Mouse (Mus musculus) midbrain, embryonic 15.5 days (tissue): ENCODE data around the gene Pla2g4c. TPM values are rescaled to one million over a fixed set of nuclear protein-coding genes. Genes with fewer than 3 reads are reported as not detected.
"Not testable (repeated sequence)": the region's sequence is repeated elsewhere in the genome, so short reads cannot be mapped to it uniquely, and the experiment has no call there.

Experiments
- ATAC-seq: fragments of 200-750 bp; cut with Nextera tagmentation; replicated peaks from 2 replicates; pipeline ENCODE4 v1.8.0; 2017; ENCODE audit warnings: moderate TSS enrichment
- H3K27ac ChIP-seq: fragments of 300-500 bp; sonication (generic); 2 replicates; pipeline ENCODE4 v1.5.1; 2015; ENCODE audit warnings: mild to moderate bottlenecking, inconsistent platforms
- H3K27me3 ChIP-seq: fragments of 300-500 bp; sonication (generic); replicated peaks from 2 replicates; pipeline ENCODE4 v1.6.1; 2015; ENCODE audit warnings: inconsistent platforms
- H3K36me3 ChIP-seq: fragments of 300-500 bp; sonication (generic); replicated peaks from 2 replicates; pipeline ENCODE4 v1.6.1; 2015; ENCODE audit warnings: inconsistent platforms
- H3K4me1 ChIP-seq: fragments of 300-500 bp; sonication (generic); 2 replicates; pipeline ENCODE4 v1.6.1; 2015; ENCODE audit warnings: inconsistent platforms
- H3K4me2 ChIP-seq: fragments of 300-500 bp; sonication (generic); 2 replicates; pipeline ENCODE4 v1.6.1; 2015; ENCODE audit warnings: inconsistent platforms, mild to moderate bottlenecking, moderate library complexity
- H3K4me3 ChIP-seq: fragments of 300-500 bp; sonication (generic); 2 replicates; pipeline ENCODE4 v1.5.1; 2015; ENCODE audit warnings: mild to moderate bottlenecking, inconsistent platforms
- H3K9ac ChIP-seq: fragments of 300-500 bp; sonication (generic); 2 replicates; pipeline ENCODE4 v1.6.1; 2015; ENCODE audit warnings: mild to moderate bottlenecking, inconsistent platforms
- H3K9me3 ChIP-seq: fragments of 300-500 bp; sonication (generic); 2 replicates; pipeline ENCODE4 v1.6.1; 2016; ENCODE audit warnings: inconsistent platforms
- WGBS: fragments of 180-500 bp; shearing (Covaris S2); methylation state at CpG from one replicate; pipeline ENCODE4 v1.1.7; 2015; ENCODE audit warnings: mixed read lengths; 5-methylcytosine and 5-hydroxymethylcytosine counted together
- polyA plus RNA-seq: library from polyadenylated mRNA; unstranded; fragments of >200 nt; fragmentation: Nextera tagmentation; extraction: Ambion mirVana; gene quantifications from 2 replicates; pipeline ENCODE4 v1.2.1, GENCODE M21; 2015

Gene Pla2g4c
- polyA plus RNA-seq: 1.0 and 1.3 TPM in 2 replicates

DNA sequence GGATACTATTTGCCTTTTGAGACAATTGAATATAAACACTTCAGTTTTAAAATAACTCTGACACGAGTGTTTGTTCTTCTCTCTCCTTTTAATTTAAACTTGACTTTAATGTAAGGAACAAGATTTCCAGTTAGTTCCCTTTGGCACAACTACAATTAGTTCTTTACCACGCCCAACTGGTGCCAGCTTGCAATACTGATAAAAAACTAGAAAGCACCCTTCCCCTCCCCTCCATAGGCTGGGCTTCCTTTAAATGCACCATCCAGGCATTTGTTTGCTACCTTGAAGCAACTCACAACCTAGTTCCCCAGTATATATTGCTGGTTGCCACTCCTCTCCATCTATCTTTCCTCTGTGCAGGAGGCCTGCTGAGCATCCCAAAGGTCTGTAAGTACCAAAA is at the start of gene Pla2g4c:
Pla2g4c (plus strand) TSS at position 340 of the 400 bp plus-strand sequence.
- ATAC-seq: no peak
- no peak within 1 kb of the TSS for H3K27ac ChIP-seq
- no peak within 1 kb of the TSS for H3K4me3 ChIP-seq
- no peaks in the 10 kb centered on the region for H3K4me1 ChIP-seq
- no peaks in the 10 kb centered on the region for H3K9me3 ChIP-seq
- no peaks in the 10 kb centered on the region for H3K27me3 ChIP-seq
- 88% methylated on average over 2 of the region's 2 CpGs for WGBS
- no peaks in the 10 kb centered on the region for H3K36me3 ChIP-seq
- H3K4me2 ChIP-seq: no peak within 1 kb of the TSS
- H3K9ac ChIP-seq: no peak within 1 kb of the TSS

DNA sequence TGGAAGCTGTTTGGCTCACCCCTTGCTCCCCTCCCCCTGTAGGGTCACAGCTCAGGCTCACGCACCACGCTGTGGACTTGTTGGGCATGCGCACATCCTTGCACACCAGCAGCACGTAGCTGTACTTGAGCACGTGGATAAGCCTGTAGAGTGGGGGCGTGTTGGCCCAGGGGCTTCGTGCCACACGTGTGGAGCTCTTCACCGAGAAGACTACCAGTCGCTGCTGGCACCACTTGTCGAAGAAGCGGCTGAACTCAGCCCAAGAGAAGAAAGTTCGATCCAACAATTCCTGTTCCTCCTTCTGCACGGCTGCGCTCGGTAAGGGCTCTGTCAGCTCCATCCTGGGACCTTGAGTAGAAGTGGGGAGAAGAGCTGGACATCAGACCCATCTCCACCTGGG is 47.4 kb upstream of the Pla2g4c start, which contains the start of gene Lig1:
Lig1 (plus strand) TSS at position 203 of the 400 bp plus-strand sequence.
- peak within 1 kb of the TSS; percentile 78 for H3K4me2 ChIP-seq
- H3K27me3 ChIP-seq: no peaks in the 10 kb centered on the region

DNA sequence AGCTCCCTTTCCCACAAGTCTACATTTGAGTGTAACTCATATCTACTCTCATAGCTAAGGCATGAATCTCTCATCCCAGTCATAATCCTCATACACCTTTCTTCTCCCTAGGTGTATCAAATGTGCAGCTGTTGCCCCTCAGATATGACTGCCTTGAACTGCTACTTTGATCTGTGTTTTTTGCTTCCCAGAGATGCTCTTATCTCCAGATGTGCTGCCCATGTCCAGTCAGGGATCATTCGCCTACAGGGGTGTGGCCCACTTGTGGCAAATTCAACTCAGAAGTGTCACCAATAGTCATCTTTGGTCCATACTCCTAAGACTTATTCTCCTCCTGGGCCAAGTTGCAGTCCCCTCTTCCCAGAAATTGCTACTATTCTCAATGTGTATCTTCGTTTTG is 46.6 kb upstream of the Pla2g4c start:
- H3K4me2 ChIP-seq: peak overlapping the region; percentile 78
- H3K27ac ChIP-seq: peak overlapping the region; percentile 96
- WGBS: 37% methylated on average over 2 of the region's 2 CpGs
- peaks cover 6% of the 10 kb centered on the region for H3K4me1 ChIP-seq
- no peaks in the 10 kb centered on the region for H3K9me3 ChIP-seq
- peak overlapping the region; percentile 86 for H3K9ac ChIP-seq
- peaks cover 25% of the 10 kb centered on the region; the same call in 1 of the 2 replicates for H3K36me3 ChIP-seq
- H3K4me3 ChIP-seq: peak overlapping the region; percentile 87
- H3K27me3 ChIP-seq: no peaks in the 10 kb centered on the region
- peak; percentile 8 for ATAC-seq

More for the DNA sequence above, 47.4 kb upstream of the Pla2g4c start, which contains the start of gene Lig1:
- ATAC-seq: no peak
- H3K9me3 ChIP-seq: no peaks in the 10 kb centered on the region
- peak within 1 kb of the TSS; percentile 96 for H3K27ac ChIP-seq
- 99% methylated on average over 16 of the region's 16 CpGs for WGBS
- H3K4me3 ChIP-seq: peak within 1 kb of the TSS; percentile 87
- peaks cover 25% of the 10 kb centered on the region; the same call in 1 of the 2 replicates for H3K36me3 ChIP-seq
- H3K9ac ChIP-seq: peak within 1 kb of the TSS; percentile 86
- H3K4me1 ChIP-seq: peaks cover 6% of the 10 kb centered on the region

DNA sequence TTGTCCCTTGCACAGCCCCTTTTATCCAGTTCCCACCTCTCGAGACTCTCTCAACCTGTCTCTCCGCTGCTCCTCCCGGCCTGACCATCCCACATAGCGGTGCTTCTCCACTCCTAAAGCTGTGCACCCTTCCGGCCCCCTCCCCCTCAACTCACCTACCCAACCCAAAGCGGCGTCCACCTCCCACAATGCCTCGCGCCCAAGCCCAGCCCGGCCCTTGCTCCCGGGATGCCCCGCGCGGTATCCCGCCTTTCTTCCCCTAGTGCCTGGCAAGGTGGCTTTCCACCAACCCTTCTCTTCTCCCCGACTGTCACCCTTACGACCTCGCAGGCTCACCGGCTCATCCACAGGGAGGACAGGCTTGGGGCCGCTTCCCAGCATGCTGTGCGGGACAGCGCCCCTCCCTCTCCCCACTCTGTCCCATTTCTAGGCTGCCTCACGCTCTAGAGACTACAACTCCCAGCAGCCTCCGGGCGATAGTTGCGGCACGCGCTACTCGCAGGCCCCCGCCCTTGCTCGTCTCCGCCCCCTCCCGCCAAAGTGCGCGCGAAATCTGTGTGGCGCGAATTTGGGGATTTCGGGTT is 46.1 kb upstream of the Pla2g4c start, which contains the start of gene Zswim9:
Zswim9 (minus strand) TSS at position 414 of the 584 bp plus-strand sequence.
- H3K27me3 ChIP-seq: no peaks in the 10 kb centered on the region
- peak within 1 kb of the TSS; percentile 96 for H3K27ac ChIP-seq
- under 1% methylated on average over 39 of the region's 39 CpGs for WGBS
- peaks cover 27% of the 10 kb centered on the region; the same call in 1 of the 2 replicates for H3K36me3 ChIP-seq
- ATAC-seq: peak; percentile 98
- H3K4me1 ChIP-seq: peaks cover 6% of the 10 kb centered on the region
- H3K9me3 ChIP-seq: no peaks in the 10 kb centered on the region
- H3K4me3 ChIP-seq: peak within 1 kb of the TSS; percentile 87
- H3K9ac ChIP-seq: peak within 1 kb of the TSS; percentile 86
- peak within 1 kb of the TSS; percentile 78 for H3K4me2 ChIP-seq

DNA sequence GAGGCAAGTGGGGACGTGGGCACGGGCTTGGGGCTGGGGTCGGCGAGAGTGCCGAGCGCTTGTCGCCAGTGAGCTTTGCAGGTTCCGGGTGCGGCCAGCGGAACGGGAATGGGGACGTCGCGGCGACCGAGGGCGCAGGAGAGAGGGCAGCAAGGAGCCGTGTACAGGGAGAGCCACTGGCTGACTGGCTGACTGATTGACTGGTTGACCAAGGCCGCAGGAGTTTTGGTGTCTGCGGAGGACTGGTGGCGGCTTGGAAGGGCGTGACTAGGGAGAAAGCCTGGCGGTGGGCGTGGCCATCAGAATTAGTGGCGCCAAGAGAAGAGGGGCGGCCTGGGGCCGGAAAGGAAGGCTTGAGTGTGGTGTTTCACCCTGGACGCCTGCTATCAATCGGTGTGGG is 45.5 kb upstream of the Pla2g4c start:
- peak overlapping the region; percentile 96; the same call in 1 of the 2 replicates for H3K27ac ChIP-seq
- H3K4me1 ChIP-seq, H3K27me3 ChIP-seq, ATAC-seq, H3K9me3 ChIP-seq: not testable (repeated sequence)
- H3K36me3 ChIP-seq: peaks cover 27% of the 10 kb centered on the region; the same call in 1 of the 2 replicates
- 0% methylated on average over 14 of the region's 29 CpGs for WGBS
- peak overlapping the region; percentile 87 for H3K4me3 ChIP-seq
- peak overlapping the region; percentile 86 for H3K9ac ChIP-seq
- H3K4me2 ChIP-seq: peak overlapping the region; percentile 78

DNA sequence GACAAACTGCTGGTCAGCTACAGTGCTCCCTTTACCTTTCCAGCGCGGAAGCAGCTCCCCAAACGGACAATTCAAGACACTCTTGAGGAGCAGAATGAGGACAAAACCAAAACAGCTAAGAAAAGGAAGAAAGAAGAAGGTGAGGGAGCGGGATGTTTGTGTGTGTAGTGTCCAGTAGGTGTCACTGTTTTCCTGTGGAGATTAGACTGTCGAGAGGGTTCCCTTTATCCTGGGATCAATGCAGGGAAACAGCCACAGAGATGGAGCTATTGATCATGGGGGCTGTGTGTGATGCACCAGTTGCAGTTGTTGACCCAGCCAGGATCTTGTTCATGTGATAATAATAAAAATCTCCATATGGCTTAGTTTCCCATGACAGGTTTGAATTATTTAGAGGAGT is 35.8 kb upstream of the Pla2g4c start:
- Histone ChIP-seq H3K36me3 (peaks cover 19% of the 10 kb centered on the region), H3K27ac (no peak overlapping the region), H3K4me1 (no peaks in the 10 kb centered on the region), H3K9me3 (no peaks in the 10 kb centered on the region), H3K27me3 (no peaks in the 10 kb centered on the region), H3K9ac (no peak overlapping the region), H3K4me3 (no peak overlapping the region), H3K4me2 (no peak overlapping the region)
- 56% methylated on average over 5 of the region's 5 CpGs for WGBS
- ATAC-seq: peak; percentile 78; the same call in 1 of the 2 replicates

DNA sequence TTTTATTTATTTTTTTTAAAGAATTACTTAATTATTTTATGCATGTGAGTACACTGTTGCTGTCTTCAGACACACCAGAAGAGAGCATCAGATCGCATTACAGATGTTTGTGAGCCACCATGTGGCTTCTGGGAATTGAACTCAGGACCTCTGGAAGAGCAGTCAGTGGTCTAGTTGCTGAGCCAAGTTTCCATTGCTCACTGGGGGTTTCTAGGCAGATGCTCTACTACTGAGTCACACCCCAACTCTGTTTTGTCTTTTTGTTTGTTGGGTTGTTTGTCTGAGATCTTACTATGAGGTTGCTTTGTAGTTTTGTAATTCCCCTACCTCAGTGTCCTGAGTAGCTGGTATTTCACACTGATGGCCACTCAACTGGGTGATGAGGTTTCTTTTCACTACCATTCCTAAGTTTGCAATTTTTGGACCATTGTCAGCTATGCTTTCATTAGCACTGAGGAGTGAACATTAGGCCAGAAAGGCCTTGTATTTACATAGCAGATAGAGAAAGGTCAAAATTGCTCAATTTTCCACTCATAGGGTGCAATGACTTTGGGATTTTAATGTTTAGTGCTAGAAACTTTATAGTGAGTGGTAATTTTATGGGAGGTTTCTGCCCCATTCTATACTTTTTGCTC is 34.3 kb upstream of the Pla2g4c start:
- Histone ChIP-seq H3K4me2 (no peak overlapping the region), H3K27me3 (no peaks in the 10 kb centered on the region), H3K36me3 (peaks cover 17% of the 10 kb centered on the region), H3K9me3 (no peaks in the 10 kb centered on the region), H3K9ac (no peak overlapping the region), H3K4me1 (no peaks in the 10 kb centered on the region), H3K4me3 (no peak overlapping the region), H3K27ac (no peak overlapping the region)
- no peak for ATAC-seq
- WGBS: 94% methylated on average over 1 of the region's 1 CpGs

DNA sequence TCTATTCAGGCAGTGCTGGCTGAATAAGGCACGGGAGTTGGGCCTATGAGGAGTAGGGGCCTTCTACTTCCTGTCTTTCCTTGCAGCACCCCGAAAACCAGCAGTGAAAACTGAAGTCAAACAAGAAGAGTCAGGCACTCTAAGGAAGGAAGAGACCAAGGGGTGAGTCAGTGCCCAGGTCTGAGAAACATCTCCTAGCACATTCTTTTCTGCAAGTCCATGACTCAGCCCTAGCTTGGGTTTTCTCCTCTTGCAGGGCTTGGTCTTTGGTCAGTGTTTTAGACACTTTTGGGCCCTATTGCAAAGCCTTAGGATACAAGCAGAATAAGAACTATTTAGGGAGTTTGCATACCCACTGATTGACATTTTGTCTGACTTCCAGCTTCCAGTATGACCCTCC is 33.1 kb upstream of the Pla2g4c start:
- Histone ChIP-seq H3K27ac (no peak overlapping the region), H3K36me3 (peaks cover 14% of the 10 kb centered on the region), H3K4me3 (no peak overlapping the region), H3K27me3 (no peaks in the 10 kb centered on the region), H3K4me1 (no peaks in the 10 kb centered on the region), H3K4me2 (no peak overlapping the region), H3K9me3 (no peaks in the 10 kb centered on the region), H3K9ac (no peak overlapping the region)
- no peak for ATAC-seq
- 97% methylated on average over 2 of the region's 2 CpGs for WGBS

DNA sequence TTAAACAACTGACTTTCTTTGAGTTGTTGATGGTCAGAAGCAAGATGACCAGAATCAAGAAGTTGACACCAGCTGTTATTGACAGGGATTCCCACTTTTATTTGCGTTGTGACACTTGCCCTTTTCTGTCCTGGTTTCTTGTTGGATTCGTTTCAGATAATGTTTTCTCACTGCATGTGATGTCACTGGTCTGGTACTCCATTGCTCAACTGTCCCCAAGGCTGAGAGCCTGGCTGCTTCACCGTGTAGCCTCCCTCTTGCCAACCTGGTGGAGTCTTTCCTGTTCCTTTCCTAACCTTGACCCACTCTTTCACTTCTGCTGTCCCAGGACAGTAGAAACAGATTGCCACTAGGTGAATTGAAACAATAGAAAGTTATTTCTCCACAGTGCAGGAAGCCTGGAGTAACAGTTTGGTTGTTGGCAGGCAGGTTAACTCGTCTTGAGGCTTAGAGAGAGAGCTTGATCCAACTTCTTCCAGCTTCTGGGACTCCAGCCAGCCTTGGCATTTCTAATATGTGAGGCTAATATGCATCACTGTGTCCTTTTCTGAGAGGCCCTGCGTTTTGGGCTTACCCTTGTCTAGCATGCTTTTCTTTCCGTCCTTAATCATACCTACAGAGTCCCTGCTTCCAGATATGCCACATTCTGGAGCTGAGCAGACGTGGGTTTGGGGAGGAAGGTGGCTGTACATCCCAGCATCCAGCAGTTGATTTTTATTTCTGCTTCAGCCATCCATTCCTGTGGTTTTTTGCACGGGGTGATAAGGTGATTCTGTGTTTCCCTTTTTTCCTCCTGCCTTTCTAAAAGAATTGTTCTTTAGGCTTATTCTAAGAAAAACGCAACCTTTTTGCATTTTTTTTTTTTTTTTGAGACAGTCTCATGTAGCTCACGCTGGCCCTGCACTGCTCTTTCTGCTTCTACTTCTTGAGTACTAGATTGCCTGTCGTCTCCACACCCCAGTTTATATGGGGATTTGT is 30.3 kb upstream of the Pla2g4c start:
- no peaks in the 10 kb centered on the region for H3K4me1 ChIP-seq
- no peak overlapping the region for H3K27ac ChIP-seq
- H3K9ac ChIP-seq: no peak overlapping the region
- no peaks in the 10 kb centered on the region for H3K27me3 ChIP-seq
- H3K4me3 ChIP-seq: no peak overlapping the region
- 89% methylated on average over 11 of the region's 11 CpGs for WGBS
- no peak overlapping the region for H3K4me2 ChIP-seq
- H3K9me3 ChIP-seq: no peaks in the 10 kb centered on the region
- peaks cover 16% of the 10 kb centered on the region for H3K36me3 ChIP-seq
- no peak for ATAC-seq

DNA sequence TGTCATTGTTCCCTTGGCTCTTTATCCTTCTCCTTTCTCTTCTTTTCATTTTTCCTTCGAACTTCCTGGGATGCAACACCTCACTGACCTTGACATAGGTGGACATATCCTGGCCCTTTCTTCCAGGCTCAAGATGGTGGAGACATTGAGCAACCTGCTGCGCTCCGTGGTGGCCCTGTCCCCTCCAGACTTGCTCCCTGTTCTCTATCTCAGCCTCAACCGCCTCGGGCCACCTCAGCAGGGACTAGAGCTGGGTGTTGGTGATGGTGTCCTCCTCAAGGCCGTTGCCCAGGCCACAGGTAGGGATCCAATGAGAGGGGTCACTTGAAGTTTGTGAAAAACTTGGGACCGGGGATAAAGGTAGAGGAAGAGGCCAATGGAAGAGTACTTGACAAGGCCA is 29.2 kb upstream of the Pla2g4c start:
- WGBS: 95% methylated on average over 7 of the region's 7 CpGs
- H3K27ac ChIP-seq: no peak overlapping the region
- no peak overlapping the region for H3K9ac ChIP-seq
- H3K4me3 ChIP-seq: no peak overlapping the region
- H3K9me3 ChIP-seq: no peaks in the 10 kb centered on the region
- no peak overlapping the region for H3K4me2 ChIP-seq
- no peak for ATAC-seq
- H3K36me3 ChIP-seq: peaks cover 22% of the 10 kb centered on the region
- no peaks in the 10 kb centered on the region for H3K27me3 ChIP-seq
- H3K4me1 ChIP-seq: no peaks in the 10 kb centered on the region

DNA sequence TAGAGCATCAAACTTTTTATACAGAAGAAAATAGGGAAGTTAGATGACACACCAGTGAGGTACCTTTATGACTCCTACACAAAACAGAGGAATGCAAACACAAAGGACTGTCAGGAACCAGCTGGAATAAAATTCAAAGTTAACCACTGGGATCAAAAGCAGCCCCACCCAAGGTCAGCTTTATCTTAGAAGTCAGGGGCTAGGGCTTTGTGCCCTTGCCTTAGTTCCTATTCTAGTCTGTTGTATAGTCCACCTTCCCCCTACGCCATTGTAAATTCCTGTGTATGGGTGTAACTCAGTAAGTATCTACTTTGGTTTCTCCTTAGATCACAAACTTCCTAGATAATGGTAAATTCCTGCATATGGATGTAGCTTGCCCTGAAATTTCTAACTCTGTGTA is 26.8 kb upstream of the Pla2g4c start:
- no peak overlapping the region for H3K27ac ChIP-seq
- H3K4me1 ChIP-seq: no peaks in the 10 kb centered on the region
- H3K36me3 ChIP-seq: peaks cover 33% of the 10 kb centered on the region
- no peaks in the 10 kb centered on the region for H3K9me3 ChIP-seq
- WGBS: 87% methylated on average over 1 of the region's 1 CpGs
- ATAC-seq: no peak
- no peaks in the 10 kb centered on the region for H3K27me3 ChIP-seq
- no peak overlapping the region for H3K4me3 ChIP-seq
- no peak overlapping the region for H3K4me2 ChIP-seq
- H3K9ac ChIP-seq: no peak overlapping the region

DNA sequence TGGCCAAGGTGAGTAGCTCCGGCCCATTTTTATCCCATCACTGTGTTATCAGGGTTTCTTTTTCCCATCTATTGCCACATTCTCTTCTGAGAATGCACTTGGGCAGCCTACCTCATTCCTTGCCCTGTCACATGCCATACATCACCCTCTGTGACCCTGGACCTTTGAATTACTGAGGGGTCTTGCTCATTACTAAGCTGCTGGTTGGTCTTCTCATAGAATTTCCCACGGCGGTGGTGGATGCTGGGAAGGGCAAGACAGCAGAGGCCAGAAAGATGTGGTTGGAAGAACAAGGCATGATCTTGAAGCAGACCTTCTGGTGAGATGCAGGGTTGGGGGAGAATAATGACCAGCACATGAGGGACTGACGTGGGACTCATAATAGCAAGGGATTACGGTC is 25.6 kb upstream of the Pla2g4c start:
- no peak overlapping the region for H3K27ac ChIP-seq
- no peak for ATAC-seq

More for the DNA sequence above, 25.6 kb upstream of the Pla2g4c start:
- no peaks in the 10 kb centered on the region for H3K27me3 ChIP-seq
- H3K9me3 ChIP-seq: no peaks in the 10 kb centered on the region
- no peak overlapping the region for H3K9ac ChIP-seq
- peaks cover 38% of the 10 kb centered on the region for H3K36me3 ChIP-seq
- no peak overlapping the region for H3K4me2 ChIP-seq
- H3K4me1 ChIP-seq: no peaks in the 10 kb centered on the region
- H3K4me3 ChIP-seq: no peak overlapping the region
- 93% methylated on average over 5 of the region's 5 CpGs for WGBS
